Comparison of ENCODE assay signal across 19 mouse cellular contexts in genomic region chr8:13197493-13197892, GRCm38 (mm10). TPM values are rescaled to one million over a fixed set of nuclear protein-coding genes. Genes with fewer than 3 reads are reported as not detected.
"Had no signal": no experiment of that assay in that cellular context is flagged by ENCODE, and none has a peak within 500 bp of the region (broad histone marks: within the 10 kb centered on the region; RNA-seq: fewer than 3 reads in every experiment).

No protein-coding gene starts in this region.

- H3K36me3 ChIP-seq: limb, embryonic 12.5 days; limb, embryonic 15.5 days; midbrain, embryonic 12.5 days; midbrain, embryonic 15.5 days; neural tube, embryonic 13.5 days had no signal

- H3K4me3 ChIP-seq: limb, embryonic 12.5 days; limb, embryonic 15.5 days; midbrain, embryonic 12.5 days; midbrain, embryonic 15.5 days; neural tube, embryonic 13.5 days had no signal

- H3K27ac ChIP-seq: limb, embryonic 12.5 days; limb, embryonic 15.5 days; liver, embryonic 14.5 days; macrophage; midbrain, embryonic 12.5 days; midbrain, embryonic 15.5 days; neural tube, embryonic 13.5 days; stomach, postnatal 0 days had no signal

- DNase-seq: kidney, postnatal 4 days; left cerebral cortex, postnatal 4 days; liver, postnatal 0 days; lung, embryonic 14.5 days; right cerebral cortex, adult 18-20 months; right cerebral cortex, postnatal 14 days; right cerebral cortex, postnatal 4 days; thymus, adult 2 months; thymus, postnatal 14 days; thymus, postnatal 4 days had no signal

RNA-seq across cellular contexts. Expression of gene Adprhl1, which starts 56.5 kb away (rescaled TPM):
- polyA plus RNA-seq: liver, embryonic 14.5 days; liver, postnatal 0 days; lung, embryonic 14.5 days; midbrain, embryonic 15.5 days; stomach, embryonic 14.5 days had no signal
